Mouse (Mus musculus): ENCODE measurements at regions not wholly inside any gene's neighbourhood (a gene's known extent, or its start where the extent isn't known, plus 50 kb on each side); places are given as distances from the start of the nearest gene placed in this dataset.
A peak's percentile ranks its signal among the peaks of the same experiment; 100 is the strongest.

DNA sequence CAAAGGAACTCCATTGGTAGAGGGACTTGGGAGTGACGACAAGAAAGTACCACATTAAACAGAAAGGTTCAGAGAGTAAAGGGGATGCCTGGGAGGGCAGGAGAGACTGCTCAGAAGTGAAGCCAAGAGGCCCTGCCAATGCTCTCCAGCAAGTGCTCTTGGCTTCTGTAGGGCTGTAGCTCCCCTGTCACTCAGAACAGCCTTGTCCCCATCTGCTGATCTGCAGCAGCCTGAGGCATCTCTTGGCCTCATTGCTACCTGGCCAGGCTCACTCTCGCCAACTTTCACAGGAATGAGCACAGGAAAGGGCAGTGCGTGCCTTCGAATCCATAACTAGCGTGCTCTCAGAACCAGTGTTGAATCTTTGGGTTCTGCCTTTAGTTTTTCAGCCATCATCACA, 205.2 kb upstream of the Gm10295 start:
- no peak overlapping the region for H3K4me2 ChIP-seq (ENCODE audit: low read depth)
- TF ChIP-seq SRF (IDR thresholded peaks at IDR 0.05; ENCODE audit: control insufficient read depth, insufficient read length, low read depth) (no peak), POLR2A (IDR thresholded peaks at IDR 0.05; ENCODE audit: insufficient read length, low read depth) (no peak), POLR2AphosphoS2 (IDR thresholded peaks at IDR 0.05; ENCODE audit: insufficient read length, low read depth) (no peak), MYOG (IDR thresholded peaks at IDR 0.05; ENCODE audit: control insufficient read depth in 1 of 3, insufficient read depth in 1 of 3, insufficient read length in 2 of 3, low read depth in 2 of 3) (no peak), MAX (IDR thresholded peaks at IDR 0.05; ENCODE audit: low read depth) (no peak), E2F4 (IDR thresholded peaks at IDR 0.05; ENCODE audit: insufficient read depth) (no peak)
- H3K79me2 ChIP-seq (ENCODE audit: control insufficient read depth, insufficient read depth) = no peaks in the 10 kb centered on the region
- no peaks in the 10 kb centered on the region for H3K27me3 ChIP-seq (ENCODE audit: control insufficient read depth, insufficient read depth, insufficient read length)
- no peak overlapping the region for H3K4me3 ChIP-seq
- H3ac ChIP-seq (ENCODE audit: control insufficient read depth, insufficient read length) = no peak overlapping the region
- H3K36me3 ChIP-seq (ENCODE audit: control insufficient read depth, insufficient read depth) = no peaks in the 10 kb centered on the region

GRCm38 (mm10) chr7:71555476-71555875, 204.2 kb upstream of the Gm10295 start:
- Histone ChIP-seq H3K4me2 (ENCODE audit: low read depth) (no peak overlapping the region), H3K79me2 (ENCODE audit: control insufficient read depth, insufficient read depth) (no peaks in the 10 kb centered on the region), H3K4me3 (no peak overlapping the region), H3K27me3 (ENCODE audit: control insufficient read depth, insufficient read depth, insufficient read length) (no peaks in the 10 kb centered on the region), H3K36me3 (ENCODE audit: control insufficient read depth, insufficient read depth) (no peaks in the 10 kb centered on the region), H3ac (ENCODE audit: control insufficient read depth, insufficient read length) (no peak overlapping the region)
- TF ChIP-seq POLR2A (IDR thresholded peaks at IDR 0.05; ENCODE audit: insufficient read length, low read depth) = no peak
- TF ChIP-seq MYOG (IDR thresholded peaks at IDR 0.05; ENCODE audit: control insufficient read depth in 1 of 3, insufficient read depth in 1 of 3, insufficient read length in 2 of 3, low read depth in 2 of 3) = no peak
- TF ChIP-seq SRF (IDR thresholded peaks at IDR 0.05; ENCODE audit: control insufficient read depth, insufficient read length, low read depth) = no peak
- TF ChIP-seq POLR2AphosphoS2 (IDR thresholded peaks at IDR 0.05; ENCODE audit: insufficient read length, low read depth) = no peak
- TF ChIP-seq TCF3 (IDR thresholded peaks at IDR 0.05; ENCODE audit: insufficient read length, low read depth) = no peak
- no peak for TF ChIP-seq USF1 (IDR thresholded peaks at IDR 0.05; ENCODE audit: low read depth)
- TF ChIP-seq MAX (IDR thresholded peaks at IDR 0.05; ENCODE audit: low read depth) = no peak

GRCm38 (mm10) chr7:71546606-71547213, 195.4 kb upstream of the Gm10295 start:
- Histone ChIP-seq H3K36me3 (ENCODE audit: control insufficient read depth, insufficient read depth) (no peaks in the 10 kb centered on the region), H3K79me2 (ENCODE audit: control insufficient read depth, insufficient read depth) (no peaks in the 10 kb centered on the region), H3ac (ENCODE audit: control insufficient read depth, insufficient read length) (no peak overlapping the region), H3K27me3 (ENCODE audit: control insufficient read depth, insufficient read depth, insufficient read length) (no peaks in the 10 kb centered on the region), H3K4me3 (no peak overlapping the region), H3K4me2 (ENCODE audit: low read depth) (no peak overlapping the region)
- TF ChIP-seq POLR2A (IDR thresholded peaks at IDR 0.05; ENCODE audit: insufficient read length, low read depth) (no peak), SRF (IDR thresholded peaks at IDR 0.05; ENCODE audit: control insufficient read depth, insufficient read length, low read depth) (no peak), E2F4 (IDR thresholded peaks at IDR 0.05; ENCODE audit: insufficient read depth) (no peak), POLR2AphosphoS2 (IDR thresholded peaks at IDR 0.05; ENCODE audit: insufficient read length, low read depth) (no peak), TCF3 (IDR thresholded peaks at IDR 0.05; ENCODE audit: insufficient read length, low read depth) (no peak), REST (IDR thresholded peaks at IDR 0.05; ENCODE audit: insufficient read depth, insufficient read length) (no peak), CEBPB (IDR thresholded peaks at IDR 0.05; ENCODE audit: insufficient read depth, poor library complexity, severe bottlenecking) (no peak), MYOD1 (IDR thresholded peaks at IDR 0.05; ENCODE audit: control insufficient read depth in 1 of 3, insufficient read length in 2 of 3, low read depth in 2 of 3) (no peak), USF1 (IDR thresholded peaks at IDR 0.05; ENCODE audit: low read depth) (no peak)

GRCm38 (mm10) chr7:71541467-71541866, 190.2 kb upstream of the Gm10295 start:
- no peaks in the 10 kb centered on the region for H3K36me3 ChIP-seq (ENCODE audit: control insufficient read depth, insufficient read depth)
- H3K4me2 ChIP-seq (ENCODE audit: low read depth) = peak overlapping the region; percentile 67
- H3K27me3 ChIP-seq (ENCODE audit: control insufficient read depth, insufficient read depth, insufficient read length) = no peaks in the 10 kb centered on the region
- no peaks in the 10 kb centered on the region for H3K79me2 ChIP-seq (ENCODE audit: control insufficient read depth, insufficient read depth)
- peak overlapping the region; percentile 10 for H3K4me3 ChIP-seq
- H3ac ChIP-seq (ENCODE audit: control insufficient read depth, insufficient read length) = no peak overlapping the region
- no peak for TF ChIP-seq SRF (IDR thresholded peaks at IDR 0.05; ENCODE audit: control insufficient read depth, insufficient read length, low read depth)
- TF ChIP-seq TCF12 (IDR thresholded peaks at IDR 0.05; ENCODE audit: insufficient read depth, poor library complexity, severe bottlenecking) = no peak
- TF ChIP-seq MYOG (IDR thresholded peaks at IDR 0.05; ENCODE audit: control insufficient read depth in 1 of 3, insufficient read depth in 1 of 3, insufficient read length in 2 of 3, low read depth in 2 of 3) = no peak
- no peak for TF ChIP-seq MAX (IDR thresholded peaks at IDR 0.05; ENCODE audit: low read depth)
- no peak for TF ChIP-seq USF1 (IDR thresholded peaks at IDR 0.05; ENCODE audit: low read depth)
- TF ChIP-seq POLR2AphosphoS2 (IDR thresholded peaks at IDR 0.05; ENCODE audit: insufficient read length, low read depth) = no peak
- TF ChIP-seq E2F4 (IDR thresholded peaks at IDR 0.05; ENCODE audit: insufficient read depth) = no peak
- no peak for TF ChIP-seq TCF3 (IDR thresholded peaks at IDR 0.05; ENCODE audit: insufficient read length, low read depth)
- no peak for TF ChIP-seq MYOD1 (IDR thresholded peaks at IDR 0.05; ENCODE audit: control insufficient read depth in 1 of 3, insufficient read length in 2 of 3, low read depth in 2 of 3)
- TF ChIP-seq REST (IDR thresholded peaks at IDR 0.05; ENCODE audit: insufficient read depth, insufficient read length) = no peak
- no peak for TF ChIP-seq POLR2A (IDR thresholded peaks at IDR 0.05; ENCODE audit: insufficient read length, low read depth)
- TF ChIP-seq CEBPB (IDR thresholded peaks at IDR 0.05; ENCODE audit: insufficient read depth, poor library complexity, severe bottlenecking) = no peak

- no peaks in the 10 kb centered on the region for H3K27me3 ChIP-seq (ENCODE audit: control insufficient read depth, insufficient read depth, insufficient read length)
- H3ac ChIP-seq (ENCODE audit: control insufficient read depth, insufficient read length) = no peak overlapping the region
- no peaks in the 10 kb centered on the region for H3K36me3 ChIP-seq (ENCODE audit: control insufficient read depth, insufficient read depth)
- no peaks in the 10 kb centered on the region for H3K79me2 ChIP-seq (ENCODE audit: control insufficient read depth, insufficient read depth)
- no peak overlapping the region for H3K4me3 ChIP-seq
- H3K4me2 ChIP-seq (ENCODE audit: low read depth) = no peak overlapping the region
- no peak for TF ChIP-seq MAX (IDR thresholded peaks at IDR 0.05; ENCODE audit: low read depth)
- TF ChIP-seq MYOG (IDR thresholded peaks at IDR 0.05; ENCODE audit: control insufficient read depth in 1 of 3, insufficient read depth in 1 of 3, insufficient read length in 2 of 3, low read depth in 2 of 3) = no peak
These were observed 181.8 kb upstream of the Gm10295 start for GRCm38 (mm10) chr7:71533109-71533508.

All from myocyte (in vitro differentiated cells).